Mouse (Mus musculus) erythroblast, embryonic 14.5 days (primary cell): ENCODE data around the gene Syf2.

Source experiments
- GATA1 ChIP-seq: IDR thresholded peaks from 2 replicates; pipeline ENCODE4 v1.6.1; 2012; ENCODE audit warnings: low read length, inconsistent platforms, mixed read lengths
- TAL1 ChIP-seq: IDR thresholded peaks from 3 replicates; pipeline ENCODE4 v1.6.1; 2012; ENCODE audit warnings: low read length, inconsistent platforms, mixed read lengths

DNA sequence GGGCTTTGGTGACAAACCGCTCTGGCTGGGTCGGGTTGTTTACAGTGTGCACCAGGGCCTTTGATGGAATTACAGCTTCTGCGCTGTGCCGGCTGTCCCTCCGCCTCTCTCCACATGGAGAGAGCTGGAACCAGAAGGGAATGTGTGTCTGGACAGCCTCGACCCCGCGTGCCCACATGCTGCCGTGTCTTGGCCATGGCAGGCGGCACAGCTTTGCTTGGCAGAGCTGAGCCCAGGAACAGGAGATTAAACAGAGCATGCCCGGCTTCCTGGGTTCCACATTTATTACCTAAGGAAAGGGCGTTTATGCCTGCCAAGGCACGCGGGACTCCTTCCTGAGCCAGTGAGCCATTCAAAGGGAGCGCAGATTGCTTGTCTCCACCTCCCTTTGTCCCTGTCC is 23.8 kb downstream of the Syf2 start:
- TF ChIP-seq GATA1, result no peak
- no peak for TF ChIP-seq TAL1
